Mouse (Mus musculus): ENCODE measurements around the gene Ugt1a6b.
"Not testable (repeated sequence)": the region's sequence is repeated elsewhere in the genome, so short reads cannot be mapped to it uniquely, and the experiment has no call there.

DNA sequence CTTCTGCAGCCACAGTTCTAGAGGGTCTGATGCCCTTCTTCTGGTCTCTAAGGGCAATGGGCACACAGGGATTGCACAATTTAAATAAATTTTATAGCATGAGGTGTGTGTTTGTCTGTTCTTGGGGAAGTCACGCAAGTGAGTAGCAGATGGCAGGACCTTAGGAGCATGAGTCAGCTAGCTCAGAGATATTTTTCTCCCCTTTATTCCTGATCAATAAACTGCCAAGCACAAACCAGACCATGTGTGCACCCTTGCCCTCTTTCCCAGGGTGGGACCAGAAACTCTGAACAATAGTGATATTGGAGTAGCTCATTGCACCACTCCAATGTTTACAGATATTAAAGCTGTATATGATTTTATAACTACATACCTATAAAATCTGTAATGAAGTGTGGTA lies 27.2 kb downstream of the Ugt1a6b start:
- TF ChIP-seq GATA1, TAL1 (IDR thresholded peaks at IDR 0.05; ENCODE audit: low read length): not testable (repeated sequence)

All from erythroblast, embryonic 14.5 days (primary cell).